Mouse (Mus musculus): ENCODE data around the gene Islr2.

Gene Islr2

GRCm38 (mm10) chr9:58150733-58151361 is 53.3 kb downstream of the Islr2 start:
- peak; percentile 31 for DNase-seq

- no peak for DNase-seq
Measured at GRCm38 (mm10) chr9:58148806-58149205, 55.3 kb downstream of the Islr2 start.
